Mouse (Mus musculus) Muller cell, postnatal 12 days (primary cell): Measurements from ENCODE around the gene Ascc2.

Source experiments
- DNase-seq: peaks from one replicate; pipeline ENCODE4 v3.0.0-alpha.2; 2015; ENCODE audit errors: inconsistent ontology term

Gene Ascc2

GRCm38 (mm10) chr11:4719961-4720360, 82.4 kb downstream of the Ascc2 start:
- no peak for DNase-seq

- DNase-seq: no peak
Observed at GRCm38 (mm10) chr11:4720393-4720792, 82.8 kb downstream of the Ascc2 start.

- DNase-seq: no peak
Observed at GRCm38 (mm10) chr11:4720900-4721580, 83.5 kb downstream of the Ascc2 start.

GRCm38 (mm10) chr11:4721728-4722127, 84.2 kb downstream of the Ascc2 start:
- DNase-seq: no peak

GRCm38 (mm10) chr11:4729603-4730002, 92.1 kb downstream of the Ascc2 start:
- no peak for DNase-seq

GRCm38 (mm10) chr11:4730096-4730495, 92.5 kb downstream of the Ascc2 start:
- no peak for DNase-seq

- no peak for DNase-seq
Observed at GRCm38 (mm10) chr11:4730913-4731312, 93.4 kb downstream of the Ascc2 start.

GRCm38 (mm10) chr11:4731781-4732180, 94.2 kb downstream of the Ascc2 start:
- DNase-seq: no peak

GRCm38 (mm10) chr11:4734179-4734578, 96.6 kb downstream of the Ascc2 start:
- no peak for DNase-seq
